Mouse (Mus musculus) naive thymus-derived CD4-positive, alpha-beta T cell, adult 2 months (primary cell): ENCODE data around the gene Fntb.
A peak's percentile ranks its signal among the peaks of the same experiment; 100 is the strongest.

Experiments
- DNase-seq: peaks from one replicate; pipeline ENCODE4 v3.0.0-alpha.2; 2011; ENCODE audit warnings: low read depth

Fntb gene

DNA sequence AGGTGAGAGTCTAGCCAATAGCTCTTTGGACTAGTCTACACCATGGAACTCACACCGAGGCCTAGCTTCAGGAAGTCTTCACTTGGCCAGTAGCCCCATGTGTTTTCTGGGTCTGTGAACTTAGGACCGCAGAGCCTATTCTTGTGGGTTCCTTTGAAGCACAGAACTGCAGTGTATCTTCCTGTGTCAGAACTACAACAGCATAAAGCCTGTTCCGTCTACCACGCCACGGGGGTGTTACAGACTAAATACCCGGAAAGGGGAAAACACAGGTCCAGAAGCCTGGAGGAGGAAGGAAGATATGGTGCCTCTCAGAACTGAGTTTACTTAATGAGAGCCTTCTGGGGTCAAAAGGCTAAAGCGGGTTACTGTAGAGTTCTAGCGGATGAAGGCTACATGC lies 157.7 kb downstream of the Fntb start:
- peak; percentile 76 for DNase-seq

- DNase-seq = no peak
Measured at GRCm38 (mm10) chr12:76924904-76925604, 159.7 kb downstream of the Fntb start.

- DNase-seq = no peak
Measured at GRCm38 (mm10) chr12:76926338-76926945, 161.1 kb downstream of the Fntb start.

GRCm38 (mm10) chr12:76927012-76927411 lies 161.6 kb downstream of the Fntb start:
- no peak for DNase-seq

GRCm38 (mm10) chr12:76927539-76927938 lies 162.2 kb downstream of the Fntb start:
- DNase-seq = no peak

GRCm38 (mm10) chr12:76930177-76930576 lies 164.8 kb downstream of the Fntb start:
- DNase-seq = no peak

- DNase-seq = no peak
Measured at GRCm38 (mm10) chr12:76931739-76932687, 166.6 kb downstream of the Fntb start.

DNA sequence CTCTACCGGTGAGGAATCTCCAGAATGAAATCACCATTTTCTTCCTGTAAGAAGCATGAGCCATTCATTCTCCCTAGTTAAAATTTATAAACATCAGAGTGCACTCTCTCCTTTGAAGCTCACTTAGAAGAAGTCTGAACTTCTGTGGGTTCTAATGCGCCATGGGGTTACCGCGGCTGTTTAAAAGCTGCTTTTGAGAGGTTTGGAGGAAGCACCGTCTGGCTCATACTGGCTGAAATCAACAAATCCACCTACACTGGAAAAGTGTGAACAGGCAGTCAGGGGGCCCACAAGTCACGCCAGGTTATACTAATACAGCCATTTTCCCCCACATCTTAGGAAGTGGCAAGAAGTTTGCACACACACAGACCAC lies 167.3 kb downstream of the Fntb start:
- DNase-seq = peak; percentile 57

GRCm38 (mm10) chr12:76934438-76934837 lies 169.0 kb downstream of the Fntb start:
- no peak for DNase-seq

GRCm38 (mm10) chr12:76936211-76936610 lies 170.8 kb downstream of the Fntb start:
- DNase-seq = no peak

DNA sequence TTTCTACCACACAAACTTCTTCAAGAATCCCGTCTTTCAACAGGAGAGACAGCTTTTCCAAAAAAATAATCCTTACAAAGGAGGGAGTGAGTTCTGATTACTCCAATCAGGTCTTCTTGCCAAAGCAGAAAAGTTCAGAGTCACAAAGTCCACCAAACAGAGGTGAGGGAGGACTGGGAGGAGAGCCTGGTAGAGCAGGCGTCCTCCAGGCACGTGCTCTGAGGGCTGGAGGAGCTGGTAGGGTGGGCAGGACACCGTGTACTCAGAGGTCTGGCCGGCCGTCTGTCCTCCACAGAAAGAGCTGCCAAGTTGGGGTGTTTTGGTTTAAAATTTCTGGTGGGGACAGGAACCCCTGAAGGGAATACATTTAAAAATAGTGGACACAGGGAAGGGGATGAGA lies 172.6 kb downstream of the Fntb start:
- DNase-seq = no peak

- no peak for DNase-seq
Measured at GRCm38 (mm10) chr12:76941524-76941923, 176.1 kb downstream of the Fntb start.

DNA sequence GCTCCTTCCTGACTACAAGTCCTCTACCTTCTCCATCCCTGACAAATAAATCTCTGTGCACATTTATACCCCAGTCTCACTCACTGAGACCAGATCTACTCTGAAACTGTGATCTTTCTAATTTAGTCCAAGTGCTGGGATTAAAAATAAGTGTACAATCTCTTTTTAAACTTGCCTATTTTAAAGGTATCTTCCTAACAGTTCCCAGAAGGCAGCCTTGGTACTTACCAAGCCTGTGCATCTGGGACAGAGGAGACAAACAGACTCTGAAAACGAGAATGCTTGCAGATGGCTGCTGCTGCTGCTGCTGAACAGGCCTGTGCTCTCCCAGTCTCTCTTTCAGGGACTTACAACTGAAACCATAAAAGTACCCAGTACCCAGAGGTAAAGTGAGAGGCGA lies 177.1 kb downstream of the Fntb start:
- DNase-seq = no peak

DNA sequence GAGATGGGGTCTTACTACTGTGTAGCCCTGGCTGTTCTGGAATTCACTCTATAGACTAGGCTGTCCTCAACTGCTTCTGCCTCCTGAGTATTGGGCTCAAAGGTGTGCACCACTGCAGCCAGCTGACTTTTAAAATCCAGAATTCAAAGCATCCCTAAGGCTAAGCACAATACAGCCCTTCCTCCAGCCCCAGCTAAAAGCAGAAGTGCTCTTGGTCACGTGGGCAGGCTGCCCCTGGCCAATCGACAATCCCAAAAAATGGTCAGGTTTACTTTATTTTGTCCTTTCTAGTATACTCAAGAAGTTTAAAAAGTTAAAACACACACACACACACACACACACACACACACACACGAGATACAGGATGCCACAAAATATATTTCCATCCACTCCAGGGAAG lies 177.7 kb downstream of the Fntb start:
- no peak for DNase-seq

DNA sequence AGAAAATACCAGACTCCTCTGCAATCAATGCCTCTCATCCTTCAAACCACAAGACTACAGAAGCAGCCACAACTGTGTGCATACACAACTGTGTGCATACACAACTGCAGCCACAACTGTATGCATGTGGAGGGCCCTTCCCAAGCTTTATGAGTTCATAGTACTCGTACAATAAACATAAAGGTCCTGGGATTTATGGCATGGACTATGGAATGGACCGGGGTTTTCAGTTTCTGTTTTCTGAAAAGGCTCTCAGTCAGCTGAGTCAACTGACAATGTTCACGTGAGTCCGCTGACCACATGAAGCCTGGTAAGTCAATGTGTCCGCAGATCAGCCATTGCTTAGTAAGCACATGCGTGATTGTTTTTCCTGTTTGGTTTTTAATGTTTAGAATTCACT lies 178.1 kb downstream of the Fntb start:
- no peak for DNase-seq

- no peak for DNase-seq
Measured at GRCm38 (mm10) chr12:76947487-76947886, 182.1 kb downstream of the Fntb start.

DNA sequence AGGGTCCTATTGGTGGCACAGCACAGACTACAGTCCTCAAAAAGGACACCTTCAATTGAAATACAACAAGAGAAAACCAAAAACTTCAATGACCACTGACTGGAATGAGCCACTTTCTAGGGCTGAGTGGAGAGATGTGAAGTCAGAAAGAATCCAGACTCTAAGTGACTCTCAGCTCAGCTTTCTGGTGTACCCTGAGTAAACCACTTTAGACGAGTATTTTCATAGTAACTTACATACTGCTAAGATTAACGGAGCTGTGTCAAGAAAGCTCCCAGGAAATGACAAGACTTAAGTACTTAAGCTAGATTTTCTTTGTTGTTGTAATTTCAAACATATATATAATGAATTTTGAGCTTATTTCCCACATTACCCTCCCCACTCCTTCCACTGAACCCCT lies 182.8 kb downstream of the Fntb start:
- DNase-seq = no peak

GRCm38 (mm10) chr12:76948781-76949180 lies 183.4 kb downstream of the Fntb start:
- no peak for DNase-seq

DNA sequence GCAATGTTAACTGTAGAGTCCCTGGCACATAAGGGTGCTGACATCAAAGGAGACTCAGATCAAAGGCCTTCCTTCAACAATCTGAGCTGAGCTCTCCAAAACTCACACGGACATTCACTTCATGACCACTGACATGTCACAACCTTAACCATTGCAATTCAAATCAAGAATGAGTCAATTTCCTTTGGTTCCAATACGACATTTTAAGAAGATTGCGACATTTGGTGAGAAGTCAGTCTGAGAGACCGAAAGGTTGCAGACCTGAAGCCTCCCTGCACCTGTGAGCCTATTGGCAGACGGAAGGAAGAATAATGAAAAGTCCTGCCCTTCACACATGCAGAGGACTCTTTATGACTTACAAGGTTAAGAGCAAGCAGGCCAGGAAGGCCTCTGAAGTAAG lies 184.9 kb downstream of the Fntb start:
- DNase-seq = peak; percentile 25

DNA sequence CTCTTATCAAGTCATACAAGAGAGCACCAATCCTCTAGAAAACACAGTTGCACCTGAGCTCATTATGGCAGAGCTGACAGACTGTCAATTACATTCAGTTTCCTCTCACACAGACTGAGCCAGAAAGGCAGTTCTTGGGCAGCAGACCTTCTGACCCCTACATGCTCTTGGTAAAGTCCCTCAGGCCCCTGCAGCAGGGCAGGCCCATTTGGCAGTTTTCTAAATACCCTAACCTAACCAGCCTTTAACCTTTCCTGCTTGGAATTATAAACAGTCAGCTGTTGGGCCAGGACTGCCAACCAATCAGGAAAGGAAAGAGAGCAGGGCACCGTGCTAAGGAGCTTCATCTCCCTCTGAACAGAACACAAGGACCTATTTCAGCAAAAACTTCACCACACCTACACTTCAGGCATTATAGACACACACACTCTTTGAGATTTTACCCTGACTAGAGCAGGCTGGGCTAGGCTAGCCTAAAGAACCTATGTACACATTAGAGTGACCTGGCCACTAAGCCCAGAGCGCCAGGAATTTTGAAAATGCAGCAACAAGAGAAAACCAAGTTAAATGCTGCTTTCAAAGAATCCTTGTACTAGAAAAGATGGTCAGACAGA lies 188.5 kb downstream of the Fntb start:
- no peak for DNase-seq

DNA sequence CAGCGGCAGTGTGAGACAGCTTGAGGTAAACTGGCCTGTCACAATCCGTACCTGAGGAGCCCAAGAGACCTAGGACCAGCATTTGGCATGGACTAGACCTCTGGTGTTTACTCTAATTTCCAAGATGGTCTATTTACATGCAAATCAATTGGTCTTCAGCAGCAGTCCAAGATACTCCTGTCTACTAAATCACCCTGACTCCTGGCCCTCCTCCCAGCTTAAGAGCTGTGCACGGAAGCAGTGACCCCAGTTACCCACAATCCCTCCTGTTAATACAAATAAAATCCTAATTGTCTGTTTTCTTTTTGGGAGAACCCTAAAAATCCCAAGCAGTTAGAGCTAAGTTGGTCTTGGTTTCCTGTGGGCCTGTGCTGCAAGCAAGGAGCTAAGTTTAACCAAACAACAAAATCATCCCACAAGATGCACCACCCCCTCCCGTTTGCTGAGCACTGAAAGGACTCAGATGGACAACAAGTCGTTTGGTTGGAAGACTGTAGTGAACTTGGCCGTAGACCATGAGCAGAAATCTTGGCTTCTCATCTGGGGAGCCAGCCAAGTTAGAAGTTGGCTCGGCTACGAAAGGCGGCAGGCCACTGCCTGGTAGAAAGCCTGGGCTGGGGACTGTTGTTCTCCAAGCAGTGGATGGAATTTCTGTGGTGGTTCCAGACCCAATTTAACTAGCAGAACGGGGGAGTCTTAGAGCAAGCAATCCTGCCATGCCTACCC lies 189.5 kb downstream of the Fntb start:
- no peak for DNase-seq

- peak; percentile 75 for DNase-seq
Measured at GRCm38 (mm10) chr12:76957688-76958087, 192.3 kb downstream of the Fntb start.
